Mouse (Mus musculus): ENCODE data around the gene Cdhr1.
"Not testable (repeated sequence)": the region's sequence is repeated elsewhere in the genome, so short reads cannot be mapped to it uniquely, and the experiment has no call there.

Cdhr1 gene

DNA sequence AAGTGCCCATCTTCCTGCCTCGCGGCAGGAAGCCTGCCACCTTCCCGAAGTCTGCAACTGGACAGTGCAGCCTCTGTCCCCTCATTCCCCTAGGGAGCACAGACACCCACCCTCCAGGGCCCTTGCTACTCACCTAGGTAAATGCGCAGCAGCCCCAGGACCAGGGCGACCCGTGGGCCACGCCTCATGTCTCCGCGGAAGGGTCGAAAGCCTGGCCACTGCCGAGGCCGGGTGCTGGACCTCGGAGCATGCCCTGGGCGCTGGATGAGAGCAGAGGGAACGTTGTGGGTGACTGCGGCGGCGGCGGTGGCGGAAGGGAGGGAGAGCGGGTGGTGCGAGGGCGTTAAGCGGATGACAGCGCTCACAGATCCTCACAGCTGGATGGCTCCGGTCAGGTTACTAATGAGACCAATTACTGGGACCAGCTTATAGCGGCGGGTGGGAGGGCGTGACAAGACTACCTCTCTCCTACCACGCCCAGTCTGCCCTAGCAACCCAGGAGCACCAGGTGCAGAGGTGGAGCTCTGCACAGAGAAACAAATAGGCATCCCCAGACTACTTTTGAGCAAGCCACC is at the start of gene Cdhr1:
Cdhr1 (minus strand) TSS at position 392 of the 575 bp plus-strand sequence.
- DNase-seq (ENCODE audit: low read depth), result no peak

DNA sequence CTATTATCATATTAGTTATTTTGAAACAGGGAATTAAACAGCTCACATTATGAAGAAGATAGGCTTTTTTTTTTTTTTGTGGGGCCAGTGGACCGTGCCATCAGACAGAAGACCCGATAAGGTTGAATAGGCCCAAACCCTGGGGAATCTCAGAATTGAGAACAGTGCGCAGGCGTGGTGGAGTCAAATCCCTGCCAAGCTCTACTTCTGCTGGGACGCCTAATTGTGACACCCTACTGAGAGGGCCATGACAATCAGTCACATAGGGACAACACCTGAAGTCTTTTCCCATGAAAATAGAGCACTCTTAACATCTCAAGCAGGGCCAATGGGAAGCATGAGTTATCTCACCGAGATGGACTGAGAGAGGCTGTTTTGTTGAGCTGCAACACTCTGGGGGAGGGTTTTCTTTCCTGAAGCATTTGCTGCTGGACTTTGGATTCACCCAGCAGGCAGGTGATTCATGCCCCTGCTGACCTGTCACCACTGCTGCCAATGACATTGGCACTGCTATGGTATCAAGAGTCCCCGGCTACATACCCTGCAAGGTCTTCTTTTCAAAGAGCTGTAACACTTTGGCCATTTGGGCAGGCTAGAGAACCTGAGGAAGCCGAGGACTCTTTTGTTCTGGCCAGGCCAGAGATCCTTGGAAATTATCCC is 41.0 kb upstream of the Cdhr1 start:
- DNase-seq (ENCODE audit: low read depth), result no peak

DNA sequence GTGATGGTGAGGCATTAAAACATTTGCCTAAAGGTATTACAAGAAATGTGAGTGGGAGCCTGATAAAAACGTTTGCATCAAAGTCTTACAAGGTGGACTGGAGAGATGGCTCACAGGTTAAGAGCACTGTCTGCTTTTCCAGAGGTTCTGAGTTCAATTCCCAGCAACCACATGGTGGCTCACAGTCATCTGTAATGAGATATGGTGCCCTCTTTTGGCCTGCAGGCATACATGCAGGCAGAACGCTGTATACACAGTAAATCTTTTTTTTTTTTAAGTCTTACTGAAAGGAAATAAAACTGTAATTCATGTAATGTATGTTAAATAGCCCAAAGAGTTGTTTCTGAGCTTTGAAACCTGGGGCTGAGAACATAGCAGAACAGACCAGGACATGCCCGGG is 39.4 kb upstream of the Cdhr1 start:
- DNase-seq (ENCODE audit: low read depth), result not testable (repeated sequence)

DNA sequence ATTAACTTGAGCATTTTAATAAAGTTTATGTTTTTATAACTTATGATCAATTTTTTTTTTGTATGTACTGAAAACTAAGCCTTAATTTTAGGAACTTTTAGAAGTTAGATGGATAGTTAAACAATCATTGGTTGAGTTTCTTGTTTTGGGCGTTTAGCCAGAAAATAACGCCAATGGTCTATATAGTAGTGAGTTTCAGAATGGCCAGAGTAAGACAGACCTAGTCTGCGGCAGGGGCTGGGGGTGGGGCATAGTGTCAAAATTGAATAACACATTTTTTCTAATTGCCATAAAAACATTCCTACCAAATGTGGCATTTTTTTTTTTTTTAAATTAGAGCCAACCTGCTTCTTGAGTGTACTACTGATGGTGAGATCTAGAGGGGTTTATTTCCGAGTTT is 38.0 kb upstream of the Cdhr1 start:
- DNase-seq (ENCODE audit: low read depth), result no peak

DNA sequence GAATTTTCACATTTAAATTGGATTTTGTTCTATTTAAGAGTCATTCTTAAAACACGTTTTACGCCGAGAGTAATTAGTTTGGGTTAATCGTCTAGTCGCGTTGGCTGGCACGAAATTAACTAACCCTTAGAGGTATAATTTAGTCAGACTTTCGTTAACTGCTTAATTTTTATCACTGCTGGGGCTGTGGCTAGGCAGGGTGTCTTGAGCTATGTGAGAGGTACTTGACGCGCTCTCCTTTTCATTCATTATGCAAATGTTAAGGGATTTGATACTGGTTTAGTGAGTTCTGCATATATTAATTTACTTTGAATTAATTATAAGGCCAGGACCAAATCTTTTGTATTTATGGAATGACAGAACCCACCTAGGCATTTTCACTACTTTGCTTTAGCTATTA is 37.5 kb upstream of the Cdhr1 start:
- DNase-seq (ENCODE audit: low read depth), result no peak

DNA sequence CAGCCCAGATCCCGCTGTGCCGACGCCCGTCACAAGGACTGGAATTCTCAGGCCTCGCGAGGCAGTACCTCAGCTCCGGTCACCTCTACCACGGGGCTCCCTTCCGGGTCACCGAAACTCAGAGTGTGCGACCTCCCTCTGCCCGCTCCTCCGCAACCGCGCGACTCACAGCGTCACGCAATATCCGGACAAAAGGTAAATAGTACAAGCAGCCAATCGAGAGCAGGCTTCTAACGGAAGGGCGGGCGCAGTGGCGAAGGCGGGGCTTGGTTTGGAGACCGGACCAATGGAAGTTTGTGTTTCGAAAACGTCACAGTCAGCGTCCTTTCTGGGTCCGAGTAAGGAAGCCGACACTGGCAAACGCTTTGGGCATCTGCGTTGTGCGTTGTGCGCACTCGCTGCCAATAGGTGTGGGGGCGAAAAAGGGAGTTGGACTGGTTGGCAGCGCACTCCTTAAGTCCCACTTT is 37.0 kb upstream of the Cdhr1 start, which contains the start of gene Ghitm:
Ghitm (minus strand) TSS at position 146 of the 467 bp plus-strand sequence.
- peak; percentile 90 for DNase-seq (ENCODE audit: low read depth)

DNA sequence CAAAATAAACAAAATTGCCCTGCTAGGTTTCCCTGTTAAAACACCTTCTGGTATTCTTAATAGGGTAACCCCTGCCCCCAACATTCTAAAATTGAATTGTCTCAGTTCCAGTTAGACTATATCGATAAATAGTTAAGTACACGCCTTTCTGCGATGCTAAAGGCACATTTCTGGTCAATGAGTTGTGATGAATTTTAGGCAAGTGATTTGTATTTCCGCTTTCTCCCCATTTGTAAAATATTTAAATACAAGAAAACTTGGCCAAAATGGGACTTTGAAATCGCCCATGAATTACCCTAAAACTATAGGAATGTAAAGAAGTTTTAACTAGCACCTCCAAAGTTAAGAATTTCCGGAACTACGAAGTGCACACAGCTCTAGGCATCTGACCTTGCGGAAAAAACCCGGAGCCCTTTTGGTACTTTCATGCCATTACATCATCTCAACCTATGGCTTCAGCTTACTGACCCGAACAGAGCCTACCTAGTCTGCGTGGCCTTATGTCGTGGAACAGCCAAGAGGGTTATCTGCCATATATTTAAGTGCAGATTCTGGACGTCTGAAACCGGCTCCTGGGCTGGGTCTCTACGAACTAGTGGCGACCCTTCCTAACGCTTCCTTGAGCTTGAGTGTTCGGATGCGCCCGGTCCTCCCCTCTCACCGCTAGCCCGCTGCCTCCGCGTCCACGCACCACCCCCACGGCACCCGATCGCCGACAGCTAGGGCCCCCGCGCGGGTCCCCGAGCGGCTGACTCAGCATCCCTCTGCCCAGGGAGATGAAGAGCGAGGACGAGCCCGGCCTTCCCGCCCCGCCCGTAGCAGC is 36.4 kb upstream of the Cdhr1 start:
- peak; percentile 19 for DNase-seq (ENCODE audit: low read depth)

DNA sequence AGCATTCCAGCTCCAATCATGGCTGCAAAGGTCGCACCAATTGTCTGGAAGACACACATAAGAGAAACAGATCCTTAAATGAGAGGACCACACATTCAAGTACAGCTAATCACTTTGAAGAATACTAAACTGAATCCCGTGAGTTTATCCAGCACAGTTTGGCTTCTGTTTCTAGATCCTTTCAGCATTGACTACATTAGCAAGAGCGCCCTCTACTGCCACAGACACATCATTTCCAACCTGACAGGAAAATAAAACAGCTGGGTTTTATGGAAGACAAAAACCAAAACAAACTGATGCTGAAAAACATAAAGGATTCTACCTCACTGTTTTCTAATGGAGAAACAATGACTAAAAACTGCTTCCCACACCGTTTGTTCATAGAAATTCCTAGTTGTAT is 29.5 kb upstream of the Cdhr1 start:
- peak; percentile 25 for DNase-seq (ENCODE audit: low read depth)

DNA sequence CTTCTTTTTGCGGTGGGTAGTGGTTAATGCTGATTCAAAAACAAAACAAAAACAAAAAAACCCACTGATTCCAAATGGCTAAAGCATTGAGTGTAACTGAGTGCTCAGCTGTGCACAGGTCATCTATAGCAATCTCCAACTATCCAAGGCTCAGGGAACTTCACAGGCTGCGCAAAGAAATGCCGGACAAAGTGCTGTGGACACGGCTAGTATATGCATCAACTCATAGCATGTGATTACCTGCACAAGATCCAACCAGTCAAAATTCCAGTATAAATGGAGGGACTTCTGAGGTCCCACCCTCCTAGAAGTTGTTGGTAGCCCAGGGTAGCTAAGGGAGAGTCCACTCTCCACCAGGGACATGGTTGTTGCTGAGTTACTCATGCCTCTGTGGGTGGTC is 21.1 kb upstream of the Cdhr1 start:
- DNase-seq (ENCODE audit: low read depth), result no peak

DNA sequence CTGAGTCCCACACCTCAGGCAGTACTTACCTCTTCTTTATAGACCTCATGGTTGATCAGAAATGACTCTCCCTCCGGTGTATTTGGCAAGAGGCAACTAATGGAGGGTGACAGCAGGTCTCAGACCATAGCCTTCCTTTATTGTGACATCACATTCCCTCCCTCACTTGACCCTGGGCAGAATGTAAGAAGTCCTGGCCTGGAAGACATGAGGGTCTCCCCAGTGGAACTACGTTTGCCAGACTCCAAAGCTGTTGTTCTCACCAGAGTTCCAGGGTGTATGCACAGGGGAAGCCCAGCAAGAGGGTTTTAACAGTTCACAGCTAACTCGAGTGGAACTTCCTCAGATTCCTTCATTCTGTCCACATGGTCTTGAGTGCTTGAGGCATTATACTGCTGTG is 15.8 kb upstream of the Cdhr1 start, which contains the start of gene 2610528A11Rik:
2610528A11Rik (minus strand) TSS at position 101 of the 400 bp plus-strand sequence.
- DNase-seq (ENCODE audit: low read depth), result no peak

DNA sequence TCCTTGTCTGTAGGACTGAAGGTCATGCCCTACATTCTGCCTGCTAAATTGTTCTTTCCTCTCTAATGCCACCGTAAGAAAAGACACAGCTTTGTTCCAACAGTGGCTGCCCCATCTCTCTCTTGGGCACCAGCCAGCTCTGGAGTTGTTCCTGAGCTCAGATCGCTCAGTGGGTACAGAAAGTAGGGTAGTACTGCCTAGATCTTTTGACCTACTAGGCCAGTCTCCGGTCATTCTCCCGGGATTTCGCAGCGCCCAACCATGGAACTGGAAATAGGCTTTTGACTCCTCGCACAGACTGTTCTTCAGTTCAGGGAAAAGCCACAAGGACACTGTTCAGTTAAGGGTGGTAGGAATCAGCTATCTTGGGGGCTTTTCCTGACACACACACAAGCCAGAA is 14.8 kb upstream of the Cdhr1 start:
- DNase-seq (ENCODE audit: low read depth), result no peak

DNA sequence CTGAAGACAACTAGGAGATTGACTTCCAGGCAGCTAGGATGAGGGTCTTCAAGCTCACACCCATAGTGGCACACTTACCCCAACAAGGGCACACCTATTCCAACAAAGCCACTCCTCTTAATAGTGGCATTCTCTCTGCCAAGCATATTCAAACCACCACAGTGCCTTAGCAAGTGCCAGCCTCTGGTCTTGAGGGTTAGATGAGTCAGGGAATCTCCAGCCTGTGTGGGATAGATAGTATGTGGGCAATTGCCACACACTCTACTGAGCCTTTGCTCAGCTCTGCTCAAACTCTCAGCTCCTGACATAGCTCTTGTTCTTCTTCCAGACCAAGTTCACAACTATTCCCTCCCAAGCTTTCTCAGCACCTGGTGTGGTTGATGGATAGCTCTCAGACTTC is 13.2 kb upstream of the Cdhr1 start:
- no peak for DNase-seq (ENCODE audit: low read depth)

DNA sequence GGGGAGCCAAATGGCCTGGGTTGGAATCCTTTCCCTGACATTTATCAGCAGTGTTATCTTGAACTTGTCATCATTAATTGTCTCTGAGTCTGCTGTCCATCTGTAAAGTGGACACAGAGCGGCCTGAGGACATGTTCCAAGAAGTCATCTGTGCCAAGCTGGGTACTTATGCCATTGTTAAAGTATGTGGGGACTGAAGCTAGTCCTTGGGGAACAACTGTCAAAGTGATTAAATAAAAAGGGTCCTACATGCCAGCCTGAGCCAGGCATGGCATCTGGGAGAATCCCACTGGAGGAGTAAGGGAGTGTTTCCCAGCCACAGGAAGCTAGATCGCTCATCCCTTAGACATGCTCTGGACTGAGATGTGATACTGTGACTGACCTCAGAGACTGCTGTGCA is 12.3 kb upstream of the Cdhr1 start:
- no peak for DNase-seq (ENCODE audit: low read depth)

DNA sequence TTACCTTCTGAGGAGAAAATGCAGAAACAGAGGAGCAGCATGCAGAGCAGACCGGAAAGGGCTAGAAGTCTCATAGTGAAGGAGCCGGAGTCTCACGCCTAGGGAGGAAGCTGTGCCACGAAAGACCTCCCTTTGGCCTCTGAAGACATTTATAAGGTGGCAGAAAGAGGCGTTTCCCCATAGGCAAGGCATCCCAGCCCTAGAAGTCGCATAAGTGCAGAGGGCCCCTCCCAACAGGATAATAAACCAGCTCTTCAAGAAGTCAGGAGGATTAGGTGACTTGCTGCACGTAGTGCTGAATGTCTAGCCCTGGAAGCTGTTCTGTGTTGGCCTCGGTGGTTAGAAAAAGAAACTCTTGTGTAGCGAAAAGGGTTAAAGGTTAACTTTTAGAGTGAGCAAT is 11.8 kb upstream of the Cdhr1 start:
- DNase-seq (ENCODE audit: low read depth), result no peak

DNA sequence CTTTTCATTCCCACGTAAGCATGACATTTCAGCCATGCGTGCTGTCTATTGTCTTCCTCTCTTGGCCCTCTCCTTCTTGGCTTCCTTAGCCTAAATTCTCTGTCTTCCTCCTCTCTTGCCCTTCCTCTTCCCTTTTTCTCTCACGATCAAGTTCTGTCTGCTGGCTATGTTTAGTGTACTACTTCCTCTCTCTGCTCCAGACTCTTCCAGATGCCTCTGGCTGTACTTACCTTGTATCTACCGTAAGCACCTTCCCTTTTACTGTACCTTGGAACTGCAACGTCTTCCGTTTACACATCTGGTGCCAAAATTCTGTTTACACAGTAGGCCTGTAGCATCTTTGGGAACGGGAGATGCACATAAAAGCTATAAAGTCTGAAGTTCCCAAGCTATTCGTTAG is 11.3 kb upstream of the Cdhr1 start:
- no peak for DNase-seq (ENCODE audit: low read depth)

DNA sequence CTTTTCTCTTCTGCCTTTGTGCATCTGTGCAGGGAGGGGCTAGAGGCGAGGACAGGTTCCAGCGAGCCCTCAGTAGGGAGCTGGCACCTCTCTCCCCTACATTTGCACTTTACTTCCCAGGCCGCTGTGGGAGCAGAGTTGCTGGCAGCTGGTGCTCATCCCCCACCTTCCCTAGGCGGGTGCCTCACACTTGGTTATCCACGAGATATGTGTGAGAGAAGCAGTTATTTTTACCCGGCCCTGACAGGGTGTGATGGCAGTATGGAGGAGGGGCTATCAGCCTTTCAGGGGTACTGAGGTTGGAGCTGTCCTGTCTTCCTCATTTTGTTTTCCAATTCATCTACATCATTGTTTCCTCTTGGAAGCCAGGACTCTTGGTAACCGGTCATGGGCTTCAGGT is 7.7 kb upstream of the Cdhr1 start:
- DNase-seq (ENCODE audit: low read depth), result no peak

DNA sequence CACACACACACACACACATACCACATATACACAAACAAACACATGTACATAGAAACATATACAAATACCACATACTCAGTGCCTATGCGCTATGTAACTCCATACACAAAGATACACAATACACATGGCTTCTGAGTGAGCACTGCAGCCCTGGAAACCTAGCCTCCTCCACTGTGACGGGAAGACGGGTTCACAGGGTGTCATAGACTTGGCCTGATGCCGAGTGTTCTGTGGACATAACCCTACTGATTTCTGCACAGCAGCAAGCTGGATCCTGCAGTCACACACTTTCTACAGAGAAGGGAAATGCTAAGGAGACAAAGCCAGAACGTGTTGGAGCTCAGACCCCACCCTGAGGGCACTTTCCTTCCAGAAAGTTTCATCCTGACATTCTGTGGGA is 6.6 kb upstream of the Cdhr1 start:
- no peak for DNase-seq (ENCODE audit: low read depth)

DNA sequence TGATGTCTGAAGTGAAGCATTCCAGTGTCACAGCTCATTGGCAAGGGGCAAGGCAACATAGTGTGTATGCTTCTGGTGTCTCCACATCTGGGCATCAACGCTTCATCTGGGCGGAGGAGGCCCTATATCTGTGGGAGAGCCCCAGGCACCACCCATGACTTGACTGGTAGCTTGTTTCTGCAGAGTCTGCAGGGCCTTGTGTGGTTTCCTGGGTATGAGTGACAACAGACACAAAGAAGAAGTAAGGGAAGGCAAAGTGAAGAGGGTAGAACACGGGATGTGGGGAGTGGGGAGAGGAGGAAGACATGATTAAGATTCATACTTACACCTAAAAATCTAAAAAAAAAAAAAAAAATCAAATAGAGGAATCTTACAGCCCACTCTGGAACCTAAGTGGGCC is 4.3 kb upstream of the Cdhr1 start:
- no peak for DNase-seq (ENCODE audit: low read depth)

DNA sequence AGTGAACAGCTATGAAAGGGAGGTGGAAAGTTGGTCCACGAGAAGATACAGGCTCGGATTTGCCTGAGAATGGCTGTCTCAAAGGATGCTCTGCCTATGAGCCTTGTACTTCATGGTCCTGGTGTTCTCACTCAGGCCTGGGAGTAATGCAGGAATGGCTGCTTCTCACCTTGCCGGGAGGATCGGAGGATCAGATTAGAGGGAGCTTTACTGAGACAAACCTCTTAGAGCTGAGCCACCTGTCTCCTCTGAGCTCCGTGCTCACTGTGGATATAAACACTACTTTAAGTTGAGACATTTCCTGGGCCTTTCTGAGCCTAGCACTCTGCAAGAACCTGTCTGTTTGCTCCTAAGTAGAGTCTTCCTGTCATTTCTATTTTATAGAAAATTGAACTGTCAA is 3.4 kb upstream of the Cdhr1 start:
- no peak for DNase-seq (ENCODE audit: low read depth)

DNA sequence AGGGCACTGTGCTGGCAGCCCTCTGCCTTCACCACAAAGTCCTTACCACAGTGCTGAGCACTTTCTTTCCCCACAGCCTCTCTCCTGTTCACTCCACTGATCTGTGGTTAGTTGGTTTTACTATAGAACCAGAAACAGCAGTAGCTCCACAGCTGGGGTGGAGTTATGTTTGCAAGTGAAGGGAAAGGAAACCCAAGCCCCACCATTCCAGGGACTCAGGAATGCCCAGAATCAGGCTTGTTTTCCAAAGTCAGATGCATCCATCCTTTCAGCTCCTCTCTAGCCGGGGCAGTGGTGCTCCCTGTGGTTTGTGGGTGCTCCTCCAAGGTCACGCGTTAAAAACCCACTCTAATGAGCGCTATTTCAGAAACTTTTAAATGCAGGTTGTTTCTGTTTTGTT is 2.6 kb downstream of the Cdhr1 start:
- DNase-seq (ENCODE audit: low read depth), result no peak

DNA sequence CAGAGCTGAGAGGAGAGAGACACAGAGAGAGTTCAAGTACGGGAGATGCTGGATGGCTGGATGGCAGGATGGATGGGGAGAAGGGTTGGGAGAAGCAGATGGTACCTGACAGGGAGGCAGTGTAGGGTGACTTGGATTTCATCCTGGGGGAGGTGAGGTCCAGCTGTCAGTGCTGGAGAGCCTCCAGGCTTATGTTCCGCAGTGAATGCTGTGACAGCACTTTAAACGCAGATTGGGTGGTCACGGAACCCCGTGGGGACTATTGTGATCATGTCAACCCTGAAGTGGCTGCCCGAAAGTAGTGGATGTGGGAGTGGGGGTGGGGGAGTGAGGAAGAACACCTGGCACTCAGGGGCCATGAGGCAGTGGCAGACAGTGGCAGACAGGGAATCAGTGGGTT is 3.7 kb downstream of the Cdhr1 start:
- DNase-seq (ENCODE audit: low read depth), result no peak

DNA sequence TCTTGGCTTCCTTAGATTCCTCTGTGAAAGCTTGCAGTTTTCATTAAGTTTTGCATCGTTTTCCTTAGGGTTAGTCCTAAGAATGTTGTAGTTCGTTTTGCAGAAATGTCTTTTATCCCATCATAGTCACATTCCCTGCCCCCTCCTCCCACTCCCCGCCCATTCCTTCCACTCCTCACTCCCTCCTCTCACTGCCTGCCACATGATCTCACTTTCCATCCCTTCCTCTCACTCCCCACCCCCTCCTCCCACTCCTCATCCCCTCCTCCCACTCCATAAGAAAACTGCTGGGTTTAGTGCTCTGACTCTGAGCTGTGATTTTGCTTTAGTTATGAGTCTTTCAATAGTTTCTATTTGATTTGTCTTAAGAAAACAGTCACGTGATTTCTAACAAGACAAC is 14.4 kb downstream of the Cdhr1 start:
- DNase-seq (ENCODE audit: low read depth), result no peak

DNA sequence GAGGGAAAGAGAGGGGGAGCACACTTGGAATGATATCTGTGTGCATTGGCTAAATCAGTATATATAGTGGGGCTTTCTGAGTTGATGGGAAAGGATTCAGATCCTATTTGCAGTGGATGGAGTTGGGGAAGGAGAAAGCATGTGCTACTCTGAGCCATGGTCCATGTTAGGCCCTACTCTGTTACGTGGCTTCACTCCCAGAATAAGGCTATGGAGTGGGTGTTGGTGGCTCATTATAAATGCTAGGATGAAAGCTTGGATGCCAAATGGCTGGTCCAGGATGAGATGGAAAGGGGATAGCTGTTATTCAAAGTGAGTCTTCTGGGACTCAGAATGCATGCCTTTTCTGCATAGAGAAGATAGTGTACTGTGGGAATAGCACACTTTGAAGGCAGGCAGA is 17.4 kb downstream of the Cdhr1 start:
- no peak for DNase-seq (ENCODE audit: low read depth)
